Mouse (Mus musculus) C3H10T1/2 (cell line): Measurements from ENCODE around the gene Islr2. TPM values are rescaled to one million over a fixed set of nuclear protein-coding genes. Genes with fewer than 3 reads are reported as not detected.

Experiments
- polyA plus RNA-seq, 2 experiments: library from polyadenylated mRNA; unstranded; fragments of >200 nt; fragmentation: generic; extraction: Trizol; gene quantifications; one replicate each; pipeline ENCODE4 v1.2.1; 2012; ENCODE audit warnings: missing spikeins in 2 of 2

Gene Islr2
- under 1 TPM in 1 of 2 experiments, not detected in 1; 0.05 TPM for polyA plus RNA-seq

DNA sequence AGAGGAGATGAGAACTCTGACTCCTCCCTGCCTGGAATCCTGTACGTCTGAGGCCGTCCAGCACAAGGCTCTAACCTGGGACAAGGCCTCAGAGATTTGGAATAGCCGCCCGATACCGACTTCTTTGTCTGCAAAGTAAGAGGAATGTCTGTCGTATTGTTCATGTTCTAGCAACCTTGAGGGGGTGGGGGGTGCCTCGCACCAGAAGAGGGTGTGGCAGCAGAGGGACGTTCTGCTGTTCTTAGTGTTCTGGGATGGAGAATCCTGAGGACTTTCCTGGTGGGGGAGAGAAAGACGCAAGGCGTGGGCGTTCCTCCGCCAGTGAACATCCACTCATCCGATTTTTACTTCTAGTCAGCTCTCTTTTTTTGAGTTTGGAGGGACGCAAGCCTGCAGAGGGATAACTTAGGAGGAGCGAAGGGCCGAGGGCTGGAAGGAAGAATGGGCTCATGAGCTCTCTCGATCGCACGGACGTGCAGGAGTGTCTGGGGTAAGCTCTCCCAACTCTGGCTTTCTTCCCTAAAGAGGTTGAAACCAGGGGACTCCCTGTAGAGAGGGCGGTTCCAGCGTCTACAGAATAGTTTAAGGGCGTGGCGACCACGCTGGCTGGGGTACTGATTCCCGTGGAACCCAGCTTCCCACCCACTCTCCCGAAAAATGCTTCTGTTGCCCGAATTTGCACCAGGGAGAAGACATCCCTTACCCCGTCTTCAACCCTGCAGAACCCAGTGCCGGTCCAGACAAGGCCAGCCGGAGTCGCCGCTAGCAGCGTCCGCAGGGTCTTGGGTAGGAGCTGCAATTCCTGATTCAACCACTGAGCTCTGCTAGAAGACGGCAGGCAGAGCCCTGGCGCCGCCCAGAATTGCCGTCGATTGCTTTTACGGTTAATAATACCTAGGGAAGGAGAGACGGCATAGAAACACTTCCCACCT lies at the start of gene Islr2, which contains the start of gene Islr:
Gene Islr2 (minus strand): TSS at position 804 of the 932 bp plus-strand sequence.
Gene Islr (minus strand): TSS at position 791 of the 932 bp plus-strand sequence.

GRCm38 (mm10) chr9:58253033-58253804 lies 49.1 kb upstream of the Islr2 start, which contains the start of gene Stoml1:
Stoml1 (plus strand) TSS chr9:58253164.

GRCm38 (mm10) chr9:58249592-58250192 lies 45.6 kb upstream of the Islr2 start, which contains the start of gene Pml:
Pml (minus strand) TSS chr9:58249786.

Other genes with a start within 250 kb of the Islr2 start
- not detected for gene Cyp11a1, start 197.9 kb downstream of the Islr2 start, polyA plus RNA-seq
- gene Stra6, start 140.5 kb downstream of the Islr2 start, polyA plus RNA-seq = 1 to 10 TPM in 1 of 2 experiments, under 1 TPM in 1; 0.15 to 4.2 TPM
- gene Ccdc33, start 85.5 kb downstream of the Islr2 start, polyA plus RNA-seq = under 1 TPM in 1 of 2 experiments, not detected in 1; 0.14 TPM
- 100 to 1,000 TPM in 1 of 2 experiments, under 1 TPM in 1; 0.76 to 401 TPM for gene Islr, start within 50 bp of the Islr2 start, polyA plus RNA-seq
- gene Pml, start 45.5 kb upstream of the Islr2 start, polyA plus RNA-seq = 10 to 100 TPM; 21.4 to 22.8 TPM
- gene Stoml1, start 48.8 kb upstream of the Islr2 start, polyA plus RNA-seq = 10 to 100 TPM in 1 of 2 experiments, 1 to 10 TPM in 1; 8.4 to 39.9 TPM
- 100 to 1,000 TPM; 112 to 610 TPM for gene Loxl1, start 108.9 kb upstream of the Islr2 start, polyA plus RNA-seq
- not detected for gene Tbc1d21, start 166.1 kb upstream of the Islr2 start, polyA plus RNA-seq